Mouse (Mus musculus) limb, embryonic 13.5 days (tissue): ENCODE results near the gene Hecw2. TPM values are rescaled to one million over a fixed set of nuclear protein-coding genes. Genes with fewer than 3 reads are reported as not detected.

ENCODE experiments used
- ATAC-seq: fragments of 200-750 bp; cut with Nextera tagmentation; 2 replicates; pipeline ENCODE4 v1.8.0; 2017; ENCODE audit warnings: low read depth, moderate number of reproducible peaks, moderate TSS enrichment; ENCODE audit not compliant: low FRiP score
- H3K27ac ChIP-seq: fragments of 300-500 bp; sonication (generic); 2 replicates; pipeline ENCODE4 v1.5.1; 2015; ENCODE audit warnings: inconsistent platforms, mild to moderate bottlenecking, moderate library complexity
- H3K27me3 ChIP-seq: fragments of 300-500 bp; sonication (generic); 2 replicates; pipeline ENCODE4 v1.6.1; 2015; ENCODE audit warnings: mild to moderate bottlenecking, inconsistent platforms
- H3K36me3 ChIP-seq: fragments of 300-500 bp; sonication (generic); 2 replicates; pipeline ENCODE4 v1.6.1; 2015; ENCODE audit warnings: inconsistent platforms, mild to moderate bottlenecking, moderate library complexity
- H3K4me1 ChIP-seq: fragments of 300-500 bp; sonication (generic); 2 replicates; pipeline ENCODE4 v1.6.1; 2015; ENCODE audit warnings: inconsistent platforms
- H3K4me2 ChIP-seq: fragments of 300-500 bp; sonication (generic); replicated peaks from 2 replicates; pipeline ENCODE4 v1.6.1; 2015; ENCODE audit warnings: inconsistent platforms, mild to moderate bottlenecking, moderate library complexity
- H3K4me3 ChIP-seq: fragments of 300-500 bp; sonication (generic); 2 replicates; pipeline ENCODE4 v1.5.1; 2015; ENCODE audit warnings: moderate library complexity, mild to moderate bottlenecking, inconsistent platforms
- H3K9ac ChIP-seq: fragments of 300-500 bp; sonication (generic); 2 replicates; pipeline ENCODE4 v1.6.1; 2015; ENCODE audit warnings: mild to moderate bottlenecking, inconsistent platforms
- H3K9me3 ChIP-seq: fragments of 300-500 bp; sonication (generic); 2 replicates; pipeline ENCODE4 v1.6.1; 2016; ENCODE audit warnings: inconsistent platforms
- WGBS: fragments of 180-500 bp; shearing (Covaris S2); methylation state at CpG from one replicate; pipeline ENCODE4 v1.1.7; 2015; 5-methylcytosine and 5-hydroxymethylcytosine counted together
- polyA plus RNA-seq: library from polyadenylated mRNA; unstranded; fragments of >200 nt; fragmentation: Nextera tagmentation; extraction: Ambion mirVana; gene quantifications from 2 replicates; pipeline ENCODE4 v1.2.1, GENCODE M21; 2015

The Hecw2 gene
- polyA plus RNA-seq, 1 experiment from 2014 or later, result 3.7 TPM

DNA sequence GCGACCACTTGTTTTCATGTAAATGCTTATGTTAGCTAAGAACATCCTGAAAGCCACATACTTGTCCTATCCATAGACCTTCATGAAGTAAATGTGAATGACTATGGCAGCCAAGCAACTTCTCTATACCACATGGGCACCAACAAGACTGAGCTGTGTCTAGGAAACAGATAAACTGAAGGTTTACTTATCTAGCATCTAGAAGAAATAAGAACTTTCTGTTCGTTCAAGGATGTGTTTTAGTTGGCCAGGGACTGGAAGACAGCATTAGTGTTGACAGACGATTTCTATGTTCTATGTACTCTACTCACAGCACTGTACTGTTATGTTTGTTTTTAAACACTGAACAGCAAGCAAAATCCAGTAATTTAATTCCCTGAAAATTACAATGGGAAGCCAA is 412.9 kb downstream of the Hecw2 start:
- Histone ChIP-seq H3K36me3 (no peaks in the 10 kb centered on the region), H3K4me2 (no peak overlapping the region), H3K4me3 (no peak overlapping the region), H3K4me1 (no peaks in the 10 kb centered on the region), H3K9me3 (no peaks in the 10 kb centered on the region), H3K9ac (no peak overlapping the region), H3K27me3 (no peaks in the 10 kb centered on the region), H3K27ac (no peak overlapping the region)
- 85% methylated on average over 3 of the region's 3 CpGs for WGBS
- no peak for ATAC-seq

DNA sequence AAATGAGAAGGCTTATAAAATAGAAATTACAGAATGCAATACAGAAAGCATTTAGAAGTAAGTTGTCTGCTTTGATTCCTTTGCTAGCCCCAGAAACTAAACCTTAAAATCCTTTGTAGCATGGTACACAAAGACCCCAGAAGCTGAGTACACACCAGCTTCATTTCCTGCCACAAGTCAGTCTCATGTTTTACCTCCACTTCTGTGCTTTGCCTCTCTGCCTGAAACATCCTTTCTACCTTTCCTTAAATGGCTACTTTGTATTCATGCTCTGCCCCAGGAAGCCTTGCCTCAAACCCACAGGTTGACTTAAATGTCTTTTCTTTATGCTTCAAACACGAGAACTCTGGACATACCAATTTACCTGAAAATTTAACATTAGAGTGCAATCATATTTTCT is 413.7 kb downstream of the Hecw2 start:
- H3K27ac ChIP-seq, result no peak overlapping the region
- H3K4me2 ChIP-seq, result no peak overlapping the region
- H3K4me1 ChIP-seq, result no peaks in the 10 kb centered on the region
- no peak overlapping the region for H3K4me3 ChIP-seq
- H3K27me3 ChIP-seq, result no peaks in the 10 kb centered on the region
- H3K9me3 ChIP-seq, result no peaks in the 10 kb centered on the region
- no peak overlapping the region for H3K9ac ChIP-seq
- 85% methylated on average over 1 of the region's 1 CpGs for WGBS
- no peaks in the 10 kb centered on the region for H3K36me3 ChIP-seq
- ATAC-seq, result no peak

DNA sequence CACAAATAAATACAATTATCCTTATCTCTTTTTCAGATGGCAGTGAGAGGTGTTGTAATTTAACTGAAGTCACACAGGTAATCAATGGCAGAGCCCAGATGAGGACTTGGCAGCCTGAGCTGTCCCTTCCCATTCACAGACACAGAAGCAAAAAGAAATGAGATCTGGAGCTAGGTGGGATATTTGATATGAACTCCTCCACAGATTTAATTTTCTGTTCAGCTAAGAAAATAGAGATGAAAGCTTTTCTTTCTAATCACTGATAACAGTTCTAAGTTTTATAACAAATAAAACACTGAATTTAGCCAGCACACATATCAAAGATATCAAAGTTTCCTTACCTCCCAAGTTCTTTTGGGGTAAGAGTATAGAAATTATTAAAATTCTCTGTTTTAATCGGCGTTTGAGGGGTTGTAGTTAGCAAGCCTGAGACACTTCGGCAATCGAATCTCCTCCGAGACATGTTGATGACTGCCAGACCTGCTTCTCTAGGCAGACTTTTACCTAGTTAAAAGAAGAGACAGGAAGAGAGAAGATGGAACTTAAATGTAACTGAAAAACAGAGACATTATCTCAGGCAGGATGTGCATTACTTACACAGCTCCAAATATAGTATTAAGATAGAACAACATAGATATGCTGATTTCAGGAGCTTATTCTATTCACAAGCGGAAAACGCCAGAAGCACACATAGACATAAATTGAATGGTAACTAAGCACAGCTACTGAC is 418.6 kb downstream of the Hecw2 start:
- no peaks in the 10 kb centered on the region for H3K27me3 ChIP-seq
- no peak overlapping the region for H3K27ac ChIP-seq
- no peak overlapping the region for H3K9ac ChIP-seq
- peaks cover 3% of the 10 kb centered on the region; the same call in 1 of the 2 replicates for H3K4me1 ChIP-seq
- no peak overlapping the region for H3K4me3 ChIP-seq
- no peak overlapping the region for H3K4me2 ChIP-seq
- H3K9me3 ChIP-seq, result no peaks in the 10 kb centered on the region
- ATAC-seq, result no peak
- no peaks in the 10 kb centered on the region for H3K36me3 ChIP-seq
- 87% methylated on average over 7 of the region's 7 CpGs for WGBS

DNA sequence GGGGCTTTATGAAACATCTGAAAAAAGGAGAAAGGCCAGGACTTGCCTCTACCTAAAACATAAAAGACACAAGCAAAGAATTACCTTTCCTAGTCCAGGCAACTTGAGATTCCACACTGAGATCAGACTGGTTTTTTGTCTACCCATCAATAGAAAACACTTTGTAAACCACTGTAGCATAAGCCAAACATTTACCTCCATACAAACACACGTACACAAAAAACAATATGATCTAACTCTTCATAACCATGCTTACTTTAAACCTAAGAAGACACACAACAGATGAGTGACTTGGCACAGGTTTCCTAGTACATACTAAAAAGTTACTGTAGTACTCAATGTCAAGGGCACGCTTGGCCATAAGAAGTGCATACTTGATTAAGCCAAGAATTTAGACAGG is 419.4 kb downstream of the Hecw2 start:
- H3K27me3 ChIP-seq, result no peaks in the 10 kb centered on the region
- H3K36me3 ChIP-seq, result no peaks in the 10 kb centered on the region
- H3K4me2 ChIP-seq, result no peak overlapping the region
- H3K9me3 ChIP-seq, result no peaks in the 10 kb centered on the region
- no peak overlapping the region for H3K27ac ChIP-seq
- peaks cover 3% of the 10 kb centered on the region; the same call in 1 of the 2 replicates for H3K4me1 ChIP-seq
- ATAC-seq, result no peak
- no peak overlapping the region for H3K4me3 ChIP-seq
- 95% methylated on average over 2 of the region's 2 CpGs for WGBS
- no peak overlapping the region for H3K9ac ChIP-seq

- WGBS, result 84% methylated on average over 6 of the region's 6 CpGs
- Histone ChIP-seq H3K4me1 (peaks cover 3% of the 10 kb centered on the region; the same call in 1 of the 2 replicates), H3K36me3 (no peaks in the 10 kb centered on the region), H3K9me3 (no peaks in the 10 kb centered on the region), H3K27me3 (no peaks in the 10 kb centered on the region), H3K4me3 (no peak overlapping the region), H3K9ac (no peak overlapping the region), H3K4me2 (no peak overlapping the region), H3K27ac (no peak overlapping the region)
- no peak for ATAC-seq
Observed at GRCm38 (mm10) chr1:53775036-53775435, 419.9 kb downstream of the Hecw2 start.

GRCm38 (mm10) chr1:53774571-53774970 is 420.4 kb downstream of the Hecw2 start:
- no peak overlapping the region for H3K4me2 ChIP-seq
- peaks cover 3% of the 10 kb centered on the region; the same call in 1 of the 2 replicates for H3K4me1 ChIP-seq
- H3K9ac ChIP-seq, result no peak overlapping the region
- no peak for ATAC-seq
- WGBS, result 67% methylated on average over 3 of the region's 3 CpGs
- H3K27ac ChIP-seq, result no peak overlapping the region
- H3K9me3 ChIP-seq, result no peaks in the 10 kb centered on the region
- H3K4me3 ChIP-seq, result no peak overlapping the region
- no peaks in the 10 kb centered on the region for H3K27me3 ChIP-seq
- H3K36me3 ChIP-seq, result no peaks in the 10 kb centered on the region

- Histone ChIP-seq H3K36me3 (peaks cover 3% of the 10 kb centered on the region; the same call in 1 of the 2 replicates), H3K27me3 (no peaks in the 10 kb centered on the region), H3K4me2 (no peak overlapping the region), H3K4me3 (no peak overlapping the region), H3K9ac (no peak overlapping the region), H3K9me3 (no peaks in the 10 kb centered on the region), H3K4me1 (peaks cover 3% of the 10 kb centered on the region; the same call in 1 of the 2 replicates), H3K27ac (no peak overlapping the region)
- WGBS, result 40% methylated on average over 6 of the region's 6 CpGs
- no peak; the same call in 1 of the 2 replicates for ATAC-seq
Observed at GRCm38 (mm10) chr1:53773994-53774393, 421.0 kb downstream of the Hecw2 start.

- Histone ChIP-seq H3K4me1 (peaks cover 3% of the 10 kb centered on the region; the same call in 1 of the 2 replicates), H3K36me3 (peaks cover 5% of the 10 kb centered on the region; the same call in 1 of the 2 replicates), H3K9me3 (no peaks in the 10 kb centered on the region), H3K27ac (no peak overlapping the region), H3K9ac (no peak overlapping the region), H3K27me3 (no peaks in the 10 kb centered on the region), H3K4me2 (no peak overlapping the region), H3K4me3 (no peak overlapping the region)
- ATAC-seq, result no peak
- WGBS, result 87% methylated on average over 3 of the region's 3 CpGs
Observed at GRCm38 (mm10) chr1:53772967-53773366, 422.0 kb downstream of the Hecw2 start.

DNA sequence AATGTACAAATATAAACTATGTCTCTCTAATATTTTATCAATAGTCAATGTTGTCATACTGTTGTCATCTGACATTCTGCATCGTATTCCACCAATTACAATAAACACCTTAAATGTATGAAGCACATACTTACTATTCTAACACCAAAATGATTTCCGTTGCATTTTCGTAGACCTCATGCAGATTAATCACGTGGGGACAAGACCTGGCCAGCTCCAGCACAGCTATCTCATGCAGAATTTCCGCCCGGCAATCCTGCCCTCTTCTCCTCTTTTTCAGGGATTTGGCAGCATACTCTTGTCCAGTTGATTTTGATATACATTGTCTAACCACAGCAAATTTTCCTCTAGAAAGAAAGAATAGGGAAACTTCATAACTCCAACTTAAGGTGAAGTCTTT is 423.5 kb downstream of the Hecw2 start:
- peaks cover 5% of the 10 kb centered on the region; the same call in 1 of the 2 replicates for H3K36me3 ChIP-seq
- H3K4me3 ChIP-seq, result no peak overlapping the region
- H3K9me3 ChIP-seq, result no peaks in the 10 kb centered on the region
- no peak overlapping the region for H3K27ac ChIP-seq
- WGBS, result 90% methylated on average over 6 of the region's 6 CpGs
- H3K4me2 ChIP-seq, result no peak overlapping the region
- no peak overlapping the region for H3K9ac ChIP-seq
- H3K4me1 ChIP-seq, result peaks cover 3% of the 10 kb centered on the region; the same call in 1 of the 2 replicates
- H3K27me3 ChIP-seq, result no peaks in the 10 kb centered on the region
- ATAC-seq, result no peak

GRCm38 (mm10) chr1:53766112-53766511 is 428.9 kb downstream of the Hecw2 start:
- Histone ChIP-seq H3K27ac (no peak overlapping the region), H3K36me3 (peaks cover 26% of the 10 kb centered on the region), H3K9me3 (no peaks in the 10 kb centered on the region), H3K9ac (no peak overlapping the region), H3K27me3 (no peaks in the 10 kb centered on the region), H3K4me3 (no peak overlapping the region), H3K4me2 (no peak overlapping the region), H3K4me1 (no peaks in the 10 kb centered on the region)
- no peak for ATAC-seq
- WGBS, result 84% methylated on average over 2 of the region's 2 CpGs

- Histone ChIP-seq H3K4me3 (no peak overlapping the region), H3K27me3 (no peaks in the 10 kb centered on the region), H3K27ac (no peak overlapping the region), H3K9me3 (no peaks in the 10 kb centered on the region), H3K4me1 (no peaks in the 10 kb centered on the region), H3K4me2 (no peak overlapping the region), H3K9ac (no peak overlapping the region), H3K36me3 (peaks cover 7% of the 10 kb centered on the region; the same call in 1 of the 2 replicates)
- no peak for ATAC-seq
- 79% methylated on average over 4 of the region's 4 CpGs for WGBS
Observed at GRCm38 (mm10) chr1:53757316-53757715, 437.7 kb downstream of the Hecw2 start.
